Mouse (Mus musculus) thymus, postnatal 25 days (tissue): Measurements from ENCODE around the gene 4933414I15Rik.

Source experiments
- DNase-seq: peaks from one replicate; pipeline ENCODE4 v3.0.0; 2022

The 4933414I15Rik gene

GRCm38 (mm10) chr11:50943506-50943905, at the start of gene 4933414I15Rik:
TSS of gene 4933414I15Rik (minus strand) at chr11:50943765.
- DNase-seq = no peak

- DNase-seq = no peak
Observed at GRCm38 (mm10) chr11:50981667-50982066, 38.1 kb upstream of the 4933414I15Rik start, which contains the start of gene Olfr1377. TSS of gene Olfr1377 (plus strand) at chr11:50981967.

DNA sequence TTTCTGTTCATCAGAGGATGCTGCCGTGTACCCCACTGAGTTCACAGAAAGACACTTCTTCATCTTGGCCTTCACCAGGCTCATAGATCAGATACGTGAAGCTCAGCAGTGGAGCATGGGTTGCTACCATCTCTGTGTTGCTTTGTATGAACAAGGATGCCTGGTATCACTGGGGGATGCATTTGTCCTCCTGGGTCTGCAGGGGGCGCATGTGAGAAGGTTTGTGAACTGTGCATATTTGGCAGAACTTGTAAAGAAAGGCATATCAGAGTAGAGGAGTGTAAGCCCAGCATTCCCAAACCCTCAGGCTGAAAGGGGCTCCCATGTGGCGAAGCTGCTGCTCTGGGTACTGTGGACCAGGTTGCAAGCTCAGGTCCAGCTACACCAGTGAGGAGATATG, 33.7 kb upstream of the 4933414I15Rik start:
- DNase-seq = no peak

DNA sequence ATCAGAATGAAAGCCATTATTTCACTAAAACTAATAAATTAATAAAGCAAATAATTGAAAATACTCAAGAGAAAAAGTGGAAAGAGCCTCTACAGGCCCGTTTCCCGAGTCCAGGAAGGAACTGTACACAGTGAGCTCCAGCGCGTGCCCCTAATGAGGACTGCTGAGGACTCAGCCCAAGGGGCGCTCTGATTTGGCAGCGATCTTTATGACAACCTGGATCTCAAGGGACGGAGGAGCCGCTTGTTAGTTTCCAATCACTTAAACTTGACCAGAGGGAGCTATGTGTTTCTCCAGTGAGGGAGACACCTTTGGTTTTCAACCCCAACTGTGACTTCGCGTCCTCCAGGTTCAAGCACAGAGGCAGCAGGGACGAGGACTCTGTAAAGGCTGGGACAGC, 22.7 kb upstream of the 4933414I15Rik start, which contains the start of gene Olfr1378:
Gene Olfr1378, plus strand, starts transcription at position 301 of the 400 bp plus-strand sequence.
- DNase-seq = no peak

DNA sequence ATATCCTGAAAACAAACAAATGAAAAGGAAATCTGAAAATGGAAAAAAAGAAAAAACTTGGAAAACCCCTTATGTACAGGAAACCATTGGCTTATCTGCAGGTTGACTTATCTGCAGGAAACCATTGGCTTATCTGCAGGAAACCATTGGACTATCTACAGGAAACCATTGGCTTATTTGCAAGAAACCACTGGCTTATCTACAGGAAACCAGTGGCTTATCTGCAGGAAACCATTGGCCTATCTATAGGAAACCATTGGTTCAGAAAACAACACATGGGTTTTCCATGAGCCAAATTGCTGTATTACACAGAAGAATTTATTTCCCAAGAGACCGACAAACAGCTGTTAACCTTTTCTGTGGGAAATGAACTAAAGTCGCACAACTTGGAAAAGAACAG, 21.3 kb upstream of the 4933414I15Rik start:
- DNase-seq = no peak

DNA sequence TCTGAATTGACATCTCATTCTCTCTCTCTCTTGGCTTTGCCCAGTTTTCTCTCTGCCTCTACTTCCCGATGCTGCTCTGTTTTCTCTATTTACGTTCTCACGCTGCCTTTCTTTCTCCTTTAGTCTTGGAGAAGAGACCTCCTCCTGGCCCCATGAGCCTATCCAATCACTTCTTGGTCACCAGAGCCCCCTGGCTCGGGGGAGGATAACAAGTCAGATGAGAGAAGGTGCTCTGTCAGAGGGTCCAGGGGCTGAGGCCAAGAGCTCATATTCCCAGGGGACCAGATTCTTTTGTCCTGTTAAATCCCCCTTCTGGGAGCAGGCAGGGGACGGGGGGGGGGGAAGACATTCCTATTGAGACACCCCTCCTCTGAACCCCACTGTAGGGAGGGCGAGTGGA, 10.1 kb upstream of the 4933414I15Rik start, which contains the start of gene Prop1:
Gene Prop1, minus strand, starts transcription at position 101 of the 400 bp plus-strand sequence.
- no peak for DNase-seq

DNA sequence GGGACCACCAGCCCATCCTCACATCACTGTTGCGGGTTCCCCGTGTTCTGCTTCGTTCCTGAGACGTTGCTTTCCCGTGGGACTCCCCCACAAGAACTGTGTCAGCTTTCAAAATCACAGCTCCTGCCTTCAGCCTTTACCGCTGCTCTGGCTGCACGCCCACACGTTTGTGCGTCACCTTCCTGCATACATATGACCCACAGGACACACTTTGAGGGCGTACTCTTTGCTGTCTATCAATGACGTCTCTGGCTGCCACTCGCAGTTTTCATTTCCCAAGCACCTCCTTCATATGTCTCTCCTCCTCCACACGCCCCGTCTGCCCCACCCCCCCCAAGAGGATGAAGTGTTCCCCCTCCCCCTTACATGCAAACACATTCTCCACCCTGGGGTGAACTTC, 8.7 kb upstream of the 4933414I15Rik start:
- DNase-seq = no peak

DNA sequence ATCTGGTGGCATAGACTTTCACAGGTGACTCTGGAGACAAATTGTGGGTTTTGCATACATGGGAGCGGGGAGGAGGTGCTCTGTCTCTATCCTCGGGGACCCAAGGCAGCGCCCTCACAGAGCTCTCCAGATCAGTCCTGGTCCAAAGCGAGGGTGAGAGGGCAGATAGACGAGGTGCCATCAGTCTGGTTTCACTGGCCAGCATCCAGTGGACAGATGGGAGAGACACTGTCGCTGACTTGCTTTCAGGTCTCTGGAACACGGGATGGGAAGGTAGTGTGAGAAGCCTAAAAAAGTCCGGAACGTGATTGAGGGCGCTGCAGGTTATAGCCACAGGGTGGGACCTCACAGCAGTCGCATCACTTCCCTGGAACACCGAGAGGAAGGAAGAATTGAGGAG, 1.2 kb downstream of the 4933414I15Rik start:
- DNase-seq = no peak

- DNase-seq = no peak
Observed at GRCm38 (mm10) chr11:50939621-50940366, 3.8 kb downstream of the 4933414I15Rik start.

GRCm38 (mm10) chr11:50938435-50938834, 5.1 kb downstream of the 4933414I15Rik start:
- no peak for DNase-seq

DNA sequence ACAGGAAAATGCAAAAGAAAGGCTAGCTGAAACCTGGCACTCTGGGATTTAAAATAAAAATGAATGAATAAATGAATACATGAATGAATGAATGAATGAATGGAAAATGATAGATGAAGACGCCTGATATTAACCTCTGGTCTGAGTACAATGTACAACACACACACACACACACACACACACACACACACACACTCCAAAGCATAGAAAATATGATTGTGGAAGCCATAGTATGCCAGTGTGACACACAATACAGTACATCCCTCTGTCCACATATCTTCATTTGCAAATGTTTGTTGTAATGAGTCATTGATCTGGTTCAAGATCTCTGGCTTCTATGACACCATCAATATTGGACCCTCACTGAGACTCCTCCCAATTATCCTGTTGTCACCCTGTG, 11.5 kb downstream of the 4933414I15Rik start:
- DNase-seq = no peak

GRCm38 (mm10) chr11:50931451-50931866, 12.1 kb downstream of the 4933414I15Rik start, which contains the start of gene Zfp354b:
TSS of gene Zfp354b (minus strand) at chr11:50931633.
- peak; percentile 42 for DNase-seq

GRCm38 (mm10) chr11:50931021-50931420, 12.5 kb downstream of the 4933414I15Rik start:
- no peak for DNase-seq

DNA sequence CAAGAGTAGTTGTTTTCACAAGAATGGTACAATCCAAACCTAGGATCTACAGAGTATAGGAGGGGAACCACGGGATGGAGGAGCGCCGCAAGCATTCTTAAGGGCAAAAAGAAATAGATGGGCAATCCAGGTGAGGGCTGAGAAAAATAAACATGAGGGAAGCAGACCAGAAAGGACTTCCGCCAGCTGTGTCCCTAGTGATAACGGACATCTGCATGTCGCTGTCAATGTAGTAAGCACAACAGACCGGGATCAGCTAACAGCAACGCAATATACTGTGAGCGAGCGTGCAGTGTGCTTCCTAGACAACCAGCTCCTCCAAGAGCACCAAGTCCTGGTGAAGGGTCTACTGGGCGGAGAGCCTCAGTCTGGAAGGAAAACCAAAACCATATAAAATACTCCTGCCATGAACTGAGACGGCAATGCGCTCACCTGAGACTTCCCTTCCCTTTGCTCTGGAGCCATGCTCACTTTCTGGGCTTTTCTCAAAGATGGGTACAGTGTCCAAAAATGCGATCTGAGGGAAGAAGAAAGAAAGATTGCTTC, 13.0 kb downstream of the 4933414I15Rik start:
- no peak for DNase-seq

- peak; percentile 88 for DNase-seq
Observed at GRCm38 (mm10) chr11:50915671-50916320, 27.8 kb downstream of the 4933414I15Rik start, which contains the start of gene Zfp2. TSS of gene Zfp2 (minus strand) at chr11:50916165.

GRCm38 (mm10) chr11:50914461-50914860, 29.1 kb downstream of the 4933414I15Rik start:
- DNase-seq = no peak

DNA sequence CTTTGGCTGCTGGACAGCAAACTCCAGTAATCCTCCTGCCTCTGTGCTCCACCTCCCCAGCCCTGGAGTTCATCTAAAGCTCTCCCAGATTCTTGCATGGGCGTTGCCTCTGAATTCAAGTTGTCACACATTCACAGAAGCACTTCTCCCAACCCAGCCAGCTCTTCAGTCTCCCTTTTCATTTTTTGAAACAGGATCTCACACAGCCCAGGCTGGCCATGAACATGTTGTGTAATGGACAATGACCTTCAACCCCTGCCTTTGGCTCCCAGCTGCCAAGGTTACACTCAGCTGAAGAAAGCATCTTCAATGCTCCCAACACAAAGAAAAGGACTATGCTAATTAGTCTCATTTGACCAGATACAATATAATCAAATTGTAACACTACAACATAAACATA, 30.3 kb downstream of the 4933414I15Rik start:
- no peak for DNase-seq

DNA sequence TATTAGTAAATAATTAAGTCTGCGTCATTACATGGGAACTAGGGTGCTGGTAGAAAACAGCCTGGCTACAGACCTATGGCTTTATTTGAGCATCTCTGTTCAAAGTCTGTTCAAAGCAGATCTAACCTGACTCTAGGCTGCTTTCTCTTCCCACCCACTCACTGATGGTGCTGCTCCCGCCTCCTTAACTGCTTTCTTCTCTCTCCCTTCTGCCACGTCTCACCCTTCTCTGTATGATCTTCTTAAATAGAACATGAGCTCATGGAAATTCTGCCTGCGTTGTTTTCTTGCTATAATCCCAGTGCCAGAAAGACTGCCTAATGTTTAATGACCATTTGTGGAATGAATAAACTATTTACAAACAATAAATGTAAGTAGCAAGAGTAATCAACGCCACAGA, 35.4 kb downstream of the 4933414I15Rik start:
- DNase-seq = no peak

DNA sequence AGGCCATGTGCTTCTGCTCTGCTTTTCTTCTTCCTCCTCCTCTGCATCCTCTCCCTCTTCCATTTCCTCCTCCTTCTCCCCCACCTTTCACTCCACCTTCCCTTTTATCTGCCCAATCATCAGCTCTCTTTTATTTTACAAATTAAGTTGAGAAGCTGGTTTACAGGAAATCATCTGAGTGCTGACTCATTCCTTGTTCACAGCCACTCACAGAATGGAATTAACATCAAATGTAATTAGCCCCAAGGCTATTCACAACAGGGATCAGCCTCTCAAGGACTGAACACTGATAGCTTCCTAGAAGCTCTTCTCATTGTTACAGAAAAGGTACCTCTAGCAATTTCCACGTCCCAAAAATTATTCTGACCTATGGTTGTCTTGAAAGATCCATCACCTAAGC, 46.2 kb downstream of the 4933414I15Rik start:
- no peak for DNase-seq

DNA sequence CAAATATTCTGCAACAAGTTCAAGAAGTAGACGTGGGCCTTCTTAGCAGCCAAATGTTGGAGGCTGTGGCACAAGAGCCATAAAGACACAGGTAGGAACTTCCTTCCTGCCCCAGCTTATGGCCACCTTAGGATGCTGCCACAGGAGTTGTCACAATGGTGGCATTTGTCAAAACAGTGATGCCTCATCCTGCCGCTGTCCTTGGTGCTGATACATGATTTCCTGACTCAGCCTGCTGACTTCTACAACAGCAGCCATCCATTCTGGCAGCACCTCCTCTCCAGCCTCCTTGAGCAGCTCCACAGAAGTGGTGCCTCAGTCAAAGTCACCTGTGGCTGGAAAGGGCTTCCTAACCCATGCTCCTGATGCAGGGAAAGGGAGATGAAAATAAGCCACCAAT, 51.1 kb downstream of the 4933414I15Rik start:
- peak; percentile 14 for DNase-seq
